Mouse (Mus musculus) gastrocnemius, postnatal 25 days (tissue): ENCODE measurements around the gene Erc2. TPM values are rescaled to one million over a fixed set of nuclear protein-coding genes. Genes with fewer than 3 reads are reported as not detected.

Source experiments
- DNase-seq: peaks from one replicate; pipeline ENCODE4 v3.0.0; 2022
- total RNA-seq, 2 experiments: library from RNA; stranded (reverse); gene quantifications; 1 replicate in 1 of 2; 2 replicates in 1 of 2; pipeline ENCODE4 v1.2.3; 2021

Gene Erc2
- total RNA-seq, 2 experiments from 2014 or later, result 0.56 to 0.87 TPM

- DNase-seq, result no peak
Observed at GRCm38 (mm10) chr14:27667016-27667852, 45.0 kb downstream of the Erc2 start.

- DNase-seq, result no peak
Observed at GRCm38 (mm10) chr14:27668151-27668550, 45.9 kb downstream of the Erc2 start.

GRCm38 (mm10) chr14:27669939-27670338 lies 47.7 kb downstream of the Erc2 start:
- DNase-seq, result no peak

GRCm38 (mm10) chr14:27672761-27673160 lies 50.5 kb downstream of the Erc2 start:
- DNase-seq, result no peak

- DNase-seq, result no peak
Observed at GRCm38 (mm10) chr14:27674096-27674495, 51.9 kb downstream of the Erc2 start.

GRCm38 (mm10) chr14:27674561-27674960 lies 52.3 kb downstream of the Erc2 start:
- no peak for DNase-seq

GRCm38 (mm10) chr14:27675071-27675470 lies 52.8 kb downstream of the Erc2 start:
- DNase-seq, result no peak

- no peak for DNase-seq
Observed at GRCm38 (mm10) chr14:27682368-27683052, 60.3 kb downstream of the Erc2 start.

GRCm38 (mm10) chr14:27695781-27696180 lies 73.6 kb downstream of the Erc2 start:
- no peak for DNase-seq

GRCm38 (mm10) chr14:27717364-27717763 lies 95.1 kb downstream of the Erc2 start:
- DNase-seq, result no peak

GRCm38 (mm10) chr14:27719601-27720000 lies 97.4 kb downstream of the Erc2 start:
- DNase-seq, result no peak

GRCm38 (mm10) chr14:27720944-27721343 lies 98.7 kb downstream of the Erc2 start:
- DNase-seq, result no peak

GRCm38 (mm10) chr14:27721759-27722158 lies 99.5 kb downstream of the Erc2 start:
- DNase-seq, result no peak

- DNase-seq, result no peak
Observed at GRCm38 (mm10) chr14:27727541-27727940, 105.3 kb downstream of the Erc2 start.

GRCm38 (mm10) chr14:27731086-27731485 lies 108.9 kb downstream of the Erc2 start:
- no peak for DNase-seq

- no peak for DNase-seq
Observed at GRCm38 (mm10) chr14:27739436-27739835, 117.2 kb downstream of the Erc2 start.

GRCm38 (mm10) chr14:27741248-27741916 lies 119.2 kb downstream of the Erc2 start:
- DNase-seq, result no peak

- no peak for DNase-seq
Observed at GRCm38 (mm10) chr14:27754340-27754739, 132.1 kb downstream of the Erc2 start.

- DNase-seq, result no peak
Observed at GRCm38 (mm10) chr14:27756901-27757300, 134.7 kb downstream of the Erc2 start.

GRCm38 (mm10) chr14:27758230-27758629 lies 136.0 kb downstream of the Erc2 start:
- no peak for DNase-seq

- no peak for DNase-seq
Observed at GRCm38 (mm10) chr14:27759069-27759628, 136.9 kb downstream of the Erc2 start.

GRCm38 (mm10) chr14:27759982-27760381 lies 137.8 kb downstream of the Erc2 start:
- no peak for DNase-seq

GRCm38 (mm10) chr14:27775367-27775766 lies 153.1 kb downstream of the Erc2 start:
- DNase-seq, result no peak
